Comparison of ENCODE assay signal across 8 mouse cellular contexts in genomic region chr17:32165803-32166595, GRCm38 (mm10). TPM values are rescaled to one million over a fixed set of nuclear protein-coding genes. Genes with fewer than 3 reads are reported as not detected.
DNase-seq lines count a peak whose midpoint lies in the region; ATAC-seq and TF ChIP-seq lines count a peak whose summit lies in the region.

No protein-coding gene starts in this region.

- peak overlapping the region; percentile 97 for H3K4me2 ChIP-seq in kidney, postnatal 0 days (ENCODE audit: low read length)

- peak overlapping the region; percentile 75 for H3K4me3 ChIP-seq in kidney, postnatal 0 days (replicated peaks; ENCODE audit: low read depth, low read length)
- H3K4me3 ChIP-seq in midbrain, embryonic 10.5 days = peak overlapping the region; percentile 85

- no peaks in the 10 kb centered on the region for H3K27me3 ChIP-seq in kidney, postnatal 0 days (ENCODE audit: insufficient read depth, low read length)
- peaks cover 20% of the 10 kb centered on the region for H3K27me3 ChIP-seq in midbrain, embryonic 10.5 days (ENCODE audit: low read depth, poor library complexity, severe bottlenecking)

- no peaks in the 10 kb centered on the region for H3K9me3 ChIP-seq in kidney, postnatal 0 days (replicated peaks; ENCODE audit: low read length)
- no peaks in the 10 kb centered on the region for H3K9me3 ChIP-seq in midbrain, embryonic 10.5 days (replicated peaks)

- DNase-seq in layer of hippocampus, postnatal 10 days (ENCODE audit: low spot score in 2 of 2) = peak; percentile 77 to 81
- DNase-seq in layer of hippocampus, adult 18-20 months (ENCODE audit: low spot score in 2 of 2) = no peak
- DNase-seq in T-cell, adult 2 months (ENCODE audit: low spot score) = peak; percentile 48
- peak; percentile 39 for DNase-seq in gastrocnemius, postnatal 25 days
- DNase-seq in kidney, postnatal 0 days (ENCODE audit: low spot score) = peak; percentile 85
- DNase-seq in midbrain, embryonic 10.5 days (ENCODE audit: low spot score) = peak; percentile 95
- peak; percentile 55 for DNase-seq in testis, postnatal 14 days (ENCODE audit: low spot score)
- no peak for DNase-seq in adipocyte (ENCODE audit: low spot score)

- TF ChIP-seq CTCF in kidney, postnatal 0 days (IDR thresholded peaks at IDR 0.05; ENCODE audit: low read depth) = no peak

- H3K4me1 ChIP-seq in kidney, postnatal 0 days (replicated peaks; ENCODE audit: insufficient read depth, low read length) = peaks cover 4% of the 10 kb centered on the region
- H3K4me1 ChIP-seq in midbrain, embryonic 10.5 days = peaks cover 64% of the 10 kb centered on the region

- H3K27ac ChIP-seq in kidney, postnatal 0 days = peak overlapping the region; percentile 83
- H3K27ac ChIP-seq in midbrain, embryonic 10.5 days (replicated peaks) = peak overlapping the region; percentile 98

- ATAC-seq in kidney, postnatal 0 days (replicated peaks; ENCODE audit: low FRiP score, low read depth) = peak; percentile 25

- WGBS in kidney, postnatal 0 days = 0% methylated on average over 30 of the region's 43 CpGs
- under 1% methylated on average over 43 of the region's 43 CpGs for WGBS in midbrain, embryonic 10.5 days

- peak overlapping the region; percentile 73 for H3K9ac ChIP-seq in kidney, postnatal 0 days (ENCODE audit: low read depth, low read length)

- H3K36me3 ChIP-seq in kidney, postnatal 0 days (ENCODE audit: insufficient read depth, low read length) = no peaks in the 10 kb centered on the region
- peaks cover 20% of the 10 kb centered on the region for H3K36me3 ChIP-seq in midbrain, embryonic 10.5 days

RNA-seq across cellular contexts. Expression of gene Notch3, which starts 0.7 kb away (rescaled TPM):
- 10 to 100 TPM; 21.0 to 23.7 TPM for total RNA-seq in layer of hippocampus, postnatal 10 days (2021)
- total RNA-seq in layer of hippocampus, adult 18-20 months (2021) = 1 to 10 TPM; 4.4 to 5.0 TPM
- 10 to 100 TPM; 12.6 to 13.4 TPM for total RNA-seq in gastrocnemius, postnatal 25 days (2021)
- 7.2 and 7.4 TPM in 2 replicates for polyA plus RNA-seq in kidney, postnatal 0 days (2015; fragmentation: Nextera tagmentation; extraction: Ambion mirVana)
- polyA plus RNA-seq in midbrain, embryonic 10.5 days (2016; fragmentation: Nextera tagmentation; extraction: Ambion mirVana) = 23.4 and 28.2 TPM in 2 replicates

RNA-seq across cellular contexts. Expression of gene Ephx3, which starts 23.4 kb away (rescaled TPM):
- under 1 TPM in 1 of 2 experiments, not detected in 1; 0.14 TPM for total RNA-seq in layer of hippocampus, postnatal 10 days (2021)
- total RNA-seq in layer of hippocampus, adult 18-20 months (2021) = under 1 TPM; 0.30 TPM
- under 1 TPM; 0.40 to 0.46 TPM for total RNA-seq in gastrocnemius, postnatal 25 days (2021)
- 0.18 and 0.30 TPM in 2 replicates for polyA plus RNA-seq in kidney, postnatal 0 days (2015; fragmentation: Nextera tagmentation; extraction: Ambion mirVana)
- polyA plus RNA-seq in midbrain, embryonic 10.5 days (2016; fragmentation: Nextera tagmentation; extraction: Ambion mirVana) = 0.19 and 0.24 TPM in 2 replicates

Comparison
In these comparisons a context has a peak if more than half of its experiments do, and no peak if none do; other contexts are left out.
1. DNase-seq: peak in layer of hippocampus, postnatal 10 days (2 of 2), T-cell, adult 2 months (single experiment), gastrocnemius, postnatal 25 days (single experiment), kidney, postnatal 0 days (single experiment), midbrain, embryonic 10.5 days (single experiment) and testis, postnatal 14 days (single experiment); none in layer of hippocampus, adult 18-20 months (0 of 2) and adipocyte (single experiment).